Mouse (Mus musculus) adrenal gland, adult 18-20 months (tissue): ENCODE results near the gene Slc15a2. TPM values are rescaled to one million over a fixed set of nuclear protein-coding genes. Genes with fewer than 3 reads are reported as not detected.

Source experiments
- microRNA-seq, 2 experiments: library from miRNA; unstranded; fragments of <30 nt; microRNA quantifications; one replicate each; pipeline ENCODE4 v1.2.0; 2021; ENCODE audit warnings: borderline number of aligned reads in 2 of 2
- total RNA-seq, 2 experiments: library from RNA; stranded (reverse); gene quantifications; 1 replicate in 1 of 2; 2 replicates in 1 of 2; pipeline ENCODE4 v1.2.3; 2021

The Slc15a2 gene
- total RNA-seq, 2 experiments from 2014 or later, result 4.0 to 6.2 TPM

Small RNA genes lying within 50 kb of the gene (microRNA-seq; reads per million reads assigned to microRNA genes)
- gene Gm22617, result 0 reads per million in 2 experiments

Other genes with a start within 250 kb of the Slc15a2 start
- not detected for gene Casr, start 222.8 kb downstream of the Slc15a2 start, total RNA-seq
- gene Cd86, start 118.9 kb downstream of the Slc15a2 start, total RNA-seq, result 1 to 10 TPM; 1.2 to 3.5 TPM
- not detected for gene Ildr1, start 91.0 kb downstream of the Slc15a2 start, total RNA-seq
- gene Iqcb1, start 43.4 kb upstream of the Slc15a2 start, total RNA-seq, result 10 to 100 TPM; 16.2 to 20.3 TPM
- gene Eaf2, start 90.0 kb upstream of the Slc15a2 start, total RNA-seq, result 1 to 10 TPM; 2.0 to 2.8 TPM
- gene Golgb1, start 90.2 kb upstream of the Slc15a2 start, total RNA-seq, result 10 to 100 TPM; 59.5 to 80.9 TPM
- 10 to 100 TPM; 11.0 to 15.0 TPM for gene Hcls1, start 150.0 kb upstream of the Slc15a2 start, total RNA-seq
- gene Fbxo40, start 205.5 kb upstream of the Slc15a2 start, total RNA-seq, result under 1 TPM; 0.13 to 0.38 TPM
- under 1 TPM; 0.20 to 0.45 TPM for gene Polq, start 226.8 kb upstream of the Slc15a2 start, total RNA-seq